Mouse (Mus musculus): Measurements from ENCODE around the gene Snapc4.

GRCm38 (mm10) chr2:26341510-26341981, 38.9 kb downstream of the Snapc4 start:
- TF ChIP-seq CTCF (IDR thresholded peaks at IDR 0.05; ENCODE audit: control insufficient read depth, insufficient read depth, insufficient read length), result no peak
- no peak for TF ChIP-seq USF1 (IDR thresholded peaks at IDR 0.05; ENCODE audit: low read depth)
- TF ChIP-seq MYOD1 (IDR thresholded peaks at IDR 0.05; ENCODE audit: control insufficient read depth, insufficient read length, low read depth), result no peak
- no peak for TF ChIP-seq MAX (IDR thresholded peaks at IDR 0.05)

All from C2C12 (cell line).